Mouse (Mus musculus): ENCODE data around the gene Jazf1.
A peak's percentile ranks its signal among the peaks of the same experiment; 100 is the strongest.

Jazf1 gene

DNA sequence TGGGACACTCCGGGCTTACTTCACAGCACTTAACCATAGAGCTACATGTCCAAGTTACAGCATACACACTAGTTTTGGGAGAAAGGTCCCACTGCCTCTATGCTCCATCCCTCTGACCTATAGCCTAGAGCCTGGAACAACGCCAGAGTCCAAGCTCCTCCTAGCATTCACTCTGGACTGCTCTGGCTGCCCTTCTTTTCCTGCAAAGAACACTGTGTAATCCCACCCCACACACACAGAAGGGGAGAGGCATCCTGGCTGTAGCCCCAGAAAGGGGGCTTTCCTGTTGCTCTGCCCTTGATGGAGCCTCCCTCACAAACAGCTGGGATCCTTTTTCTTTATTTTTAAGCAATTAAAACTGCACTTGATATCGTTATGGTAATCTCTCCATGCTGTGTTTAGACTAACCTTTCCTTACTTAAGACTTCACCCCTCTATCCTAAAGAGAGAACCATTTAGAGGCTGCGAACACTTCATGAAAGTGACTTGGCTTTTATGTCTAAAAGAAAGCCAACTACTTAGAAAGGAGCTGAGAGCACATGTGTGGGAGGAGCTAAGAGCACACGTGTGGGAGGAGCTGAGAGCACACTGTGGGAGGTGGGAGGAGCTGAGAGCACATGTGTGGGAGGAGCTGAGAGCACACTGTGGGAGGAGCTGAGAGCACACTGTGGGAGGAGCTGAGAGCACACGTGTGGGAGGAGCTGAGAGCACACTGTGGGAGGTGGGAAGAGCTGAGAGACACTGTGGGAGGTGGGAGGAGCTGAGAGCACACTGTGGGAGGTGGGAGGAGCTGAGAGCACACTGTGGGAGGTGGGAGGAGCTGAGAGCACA lies 106.6 kb downstream of the Jazf1 start:
- DNase-seq (ENCODE audit: extremely low spot score, low spot score): no peak

DNA sequence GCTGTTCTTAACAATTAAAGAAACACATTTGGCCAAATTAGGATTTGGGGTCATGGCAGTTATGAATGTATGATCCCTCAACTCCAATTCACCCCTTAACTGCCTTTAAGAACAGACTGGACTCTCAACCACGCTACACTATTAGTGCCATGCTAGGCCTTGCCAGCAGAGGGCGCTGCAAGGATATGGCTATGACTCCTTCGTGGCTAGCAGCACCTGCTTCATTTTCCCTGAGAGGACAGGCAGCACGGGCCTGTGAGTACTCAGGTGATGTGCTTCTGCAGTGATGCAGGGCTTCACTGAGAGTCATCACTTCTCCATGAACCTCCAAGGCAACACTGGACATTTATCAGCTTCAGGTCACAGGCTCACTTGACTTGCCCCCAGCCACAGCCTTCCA lies 110.7 kb downstream of the Jazf1 start:
- peak; percentile 81 for DNase-seq (ENCODE audit: extremely low spot score, low spot score)

DNA sequence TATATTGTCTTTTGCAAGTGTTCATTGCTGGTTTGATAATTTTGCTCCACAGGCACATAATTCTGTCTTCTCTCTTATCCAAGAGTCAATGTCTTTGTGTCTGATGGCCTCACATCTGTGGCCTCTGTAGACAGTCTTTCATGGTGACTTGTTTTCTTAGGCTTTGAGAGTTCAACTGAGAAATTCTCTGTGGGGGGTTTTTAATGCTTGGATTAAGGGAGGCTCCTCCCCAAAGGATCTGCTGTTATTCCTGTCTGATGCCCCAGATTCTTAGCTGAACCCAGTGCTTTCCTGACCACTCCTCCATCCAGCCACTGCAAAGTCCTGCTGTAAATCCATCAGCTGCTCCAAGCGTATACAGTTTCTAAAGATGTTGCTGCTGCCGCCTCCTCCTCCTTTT lies 112.3 kb downstream of the Jazf1 start:
- DNase-seq (ENCODE audit: extremely low spot score, low spot score): no peak

- no peak for DNase-seq (ENCODE audit: extremely low spot score, low spot score)
Measured at GRCm38 (mm10) chr6:52955304-52955703, 113.1 kb downstream of the Jazf1 start.

DNA sequence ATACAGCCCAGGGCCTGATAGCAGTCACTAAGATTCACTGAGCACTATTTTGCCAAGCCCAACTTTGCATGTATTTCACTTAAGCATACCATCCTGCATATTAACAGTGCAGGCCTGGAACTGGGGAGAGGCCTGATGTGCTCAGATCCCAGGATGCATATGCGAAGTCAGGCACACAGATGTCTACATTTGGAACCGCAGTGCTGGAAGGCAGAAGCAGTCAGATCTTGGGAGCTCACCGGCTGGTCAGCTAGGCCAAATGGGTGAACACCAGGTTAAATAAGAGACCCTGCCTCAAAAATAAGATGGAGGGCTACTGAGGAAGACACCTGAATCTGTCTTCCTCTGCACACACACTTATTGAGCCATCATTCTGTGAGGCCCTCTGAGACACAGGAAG lies 113.6 kb downstream of the Jazf1 start:
- no peak for DNase-seq (ENCODE audit: extremely low spot score, low spot score)

DNA sequence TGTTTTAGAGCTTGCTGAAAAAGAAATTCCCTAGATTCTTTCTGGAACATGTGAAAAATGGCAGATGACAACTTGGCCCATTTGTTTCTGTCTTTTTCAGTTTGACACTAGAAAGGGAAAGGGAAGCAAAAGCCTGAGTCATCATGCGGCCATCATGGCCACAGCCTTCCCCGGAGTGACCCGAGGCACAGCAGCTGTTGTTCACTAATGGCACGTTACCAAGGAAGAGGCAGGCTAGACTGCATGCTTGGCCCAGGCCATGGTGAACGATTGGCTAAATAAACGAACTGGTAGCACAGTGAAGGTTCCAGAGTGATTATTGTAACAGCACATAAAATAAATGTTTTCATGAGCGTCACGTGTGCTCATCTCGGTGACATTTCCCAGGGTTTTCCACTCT lies 114.0 kb downstream of the Jazf1 start:
- no peak for DNase-seq (ENCODE audit: extremely low spot score, low spot score)

- DNase-seq (ENCODE audit: extremely low spot score, low spot score): no peak
Measured at GRCm38 (mm10) chr6:52952526-52952900, 115.9 kb downstream of the Jazf1 start.

DNA sequence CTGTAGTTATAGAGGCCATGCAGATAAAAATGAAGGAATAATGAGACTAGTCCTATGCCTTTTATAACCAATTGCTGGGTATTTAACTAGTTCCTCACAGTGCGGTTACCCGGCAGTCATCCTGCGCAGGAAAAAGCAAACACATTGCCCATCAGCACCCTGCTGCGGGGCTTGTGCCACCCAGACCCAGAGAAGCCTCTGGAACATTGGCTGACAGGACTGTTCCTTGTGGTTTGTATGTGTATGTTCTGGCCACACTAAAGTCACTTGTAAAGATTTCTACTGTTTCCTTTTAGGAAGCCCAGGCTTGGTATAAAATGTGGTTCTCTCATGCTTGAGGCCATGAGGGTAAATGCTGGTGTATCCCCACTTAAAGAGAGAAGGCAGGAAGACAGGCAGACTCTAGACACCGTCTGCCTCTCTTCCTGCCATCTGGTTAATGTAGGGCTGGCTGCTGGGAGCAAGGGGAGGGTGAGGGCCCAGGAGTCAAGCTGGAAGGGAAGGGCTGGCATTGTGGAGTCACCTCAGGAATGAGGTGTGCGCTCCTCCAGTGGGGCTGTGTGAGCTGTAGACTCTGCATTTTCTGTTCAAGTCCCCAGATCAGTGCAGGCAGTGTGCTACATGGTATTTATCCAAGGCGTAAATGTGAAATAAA lies 116.4 kb downstream of the Jazf1 start:
- DNase-seq (ENCODE audit: extremely low spot score, low spot score): no peak

GRCm38 (mm10) chr6:52950371-52950770 lies 118.1 kb downstream of the Jazf1 start:
- no peak for DNase-seq (ENCODE audit: extremely low spot score, low spot score)

DNA sequence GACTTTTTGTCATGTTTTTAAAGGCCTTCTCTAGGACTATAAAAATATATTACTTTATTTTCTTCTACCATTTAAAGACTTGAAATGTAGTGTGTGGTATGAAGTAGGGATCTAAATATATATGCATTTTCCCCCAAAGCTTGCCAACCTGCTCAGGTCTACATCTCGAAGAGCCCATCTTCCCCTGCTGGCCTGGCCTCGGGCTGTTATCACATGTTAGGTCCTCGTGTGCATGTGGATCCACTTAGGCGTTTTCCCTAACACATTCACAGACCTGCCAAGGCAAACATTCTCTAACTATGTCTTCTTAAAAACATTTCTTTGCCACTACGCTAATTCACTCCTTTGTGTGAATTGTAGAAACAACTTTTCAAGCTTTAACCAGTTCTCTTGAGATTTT lies 125.9 kb downstream of the Jazf1 start:
- DNase-seq (ENCODE audit: extremely low spot score, low spot score): no peak

DNA sequence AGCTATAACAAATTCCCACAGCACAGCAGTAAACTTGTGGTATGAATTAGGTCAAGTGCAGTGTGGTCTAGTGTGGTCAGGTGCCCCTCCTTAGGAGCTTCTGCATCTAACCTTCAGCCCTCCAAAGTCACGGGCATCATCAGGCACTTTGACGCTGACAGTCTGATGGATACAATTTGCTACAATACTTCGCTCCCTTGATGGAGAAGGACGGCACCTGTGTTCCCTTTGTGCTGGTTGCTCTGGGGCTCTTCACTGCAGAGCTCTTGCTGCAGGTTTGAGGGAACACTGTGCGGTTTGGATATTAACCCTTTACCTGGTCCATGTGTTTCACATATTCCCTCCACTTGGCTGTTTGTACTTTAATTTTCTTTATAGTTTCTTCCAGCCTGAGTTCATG lies 126.3 kb downstream of the Jazf1 start:
- no peak for DNase-seq (ENCODE audit: extremely low spot score, low spot score)

DNA sequence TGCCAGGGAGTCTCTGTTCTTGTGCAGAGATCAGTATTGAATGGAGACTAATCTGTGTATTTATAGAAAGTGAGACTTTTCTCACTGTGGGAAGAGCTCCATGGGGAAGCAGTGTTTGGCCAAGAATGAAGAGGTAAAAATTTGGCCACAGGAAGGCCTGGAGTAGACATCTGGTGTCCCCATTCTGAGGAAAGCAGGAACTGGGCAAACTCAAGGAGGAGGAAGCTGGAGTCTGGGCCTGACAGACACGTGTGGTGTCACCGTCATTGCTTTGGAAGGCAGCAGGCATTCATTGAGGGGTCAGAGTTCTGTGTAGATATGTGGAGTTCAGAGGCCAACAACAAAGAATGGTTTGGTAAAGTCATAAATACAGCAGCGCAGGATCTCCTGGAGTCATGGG lies 130.5 kb downstream of the Jazf1 start:
- DNase-seq (ENCODE audit: extremely low spot score, low spot score): no peak

- no peak for DNase-seq (ENCODE audit: extremely low spot score, low spot score)
Measured at GRCm38 (mm10) chr6:52936995-52937394, 131.4 kb downstream of the Jazf1 start.

GRCm38 (mm10) chr6:52934021-52934420 lies 134.4 kb downstream of the Jazf1 start:
- no peak for DNase-seq (ENCODE audit: extremely low spot score, low spot score)

DNA sequence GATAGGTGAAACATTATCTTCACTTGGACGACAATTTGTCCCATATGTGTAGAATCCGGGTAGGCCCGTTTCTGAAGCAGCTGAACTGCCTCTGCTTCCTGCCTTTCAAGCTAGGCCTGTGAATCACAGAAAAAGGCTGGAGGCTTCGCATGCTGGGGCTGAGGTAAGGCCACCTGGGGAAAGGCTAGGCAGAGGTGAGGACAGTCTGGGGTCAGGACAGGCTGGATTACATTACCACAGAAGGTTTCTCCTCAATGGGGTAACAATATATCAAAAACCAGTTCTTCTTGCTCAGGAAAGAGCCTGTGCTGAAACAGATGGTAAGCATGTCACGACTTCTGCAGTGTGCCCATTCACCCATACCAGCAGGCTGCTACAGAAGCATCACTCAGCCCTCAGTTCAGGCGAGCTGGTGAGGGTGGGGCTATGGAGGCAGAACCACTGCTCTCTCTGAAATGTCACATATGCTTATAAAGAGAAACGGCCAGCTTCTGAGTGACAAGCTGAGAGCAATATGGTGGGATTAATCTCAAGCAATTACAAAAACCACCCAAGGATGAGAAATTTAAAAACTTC lies 135.7 kb downstream of the Jazf1 start:
- DNase-seq (ENCODE audit: extremely low spot score, low spot score): no peak

DNA sequence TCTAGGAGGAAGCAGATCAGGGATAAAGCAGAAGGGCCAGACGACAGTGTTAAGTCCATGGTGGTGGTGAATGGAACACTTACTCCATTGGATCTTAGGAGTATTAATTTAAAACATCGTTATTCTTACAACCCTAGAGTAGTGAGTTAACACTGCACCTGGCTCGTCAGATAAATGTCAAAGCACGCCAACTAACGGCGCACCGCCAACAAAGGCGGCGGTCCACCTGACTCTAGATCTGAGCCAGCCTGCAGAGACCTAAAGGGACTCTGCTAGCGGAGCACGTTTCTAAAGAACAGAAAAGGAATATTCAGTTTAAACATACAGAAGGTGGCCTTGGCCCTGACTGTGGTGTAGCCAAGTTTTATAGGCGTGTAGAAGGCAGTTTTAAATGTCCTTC lies 139.1 kb downstream of the Jazf1 start:
- no peak for DNase-seq (ENCODE audit: extremely low spot score, low spot score)

GRCm38 (mm10) chr6:52926947-52927346 lies 141.5 kb downstream of the Jazf1 start:
- no peak for DNase-seq (ENCODE audit: extremely low spot score, low spot score)

DNA sequence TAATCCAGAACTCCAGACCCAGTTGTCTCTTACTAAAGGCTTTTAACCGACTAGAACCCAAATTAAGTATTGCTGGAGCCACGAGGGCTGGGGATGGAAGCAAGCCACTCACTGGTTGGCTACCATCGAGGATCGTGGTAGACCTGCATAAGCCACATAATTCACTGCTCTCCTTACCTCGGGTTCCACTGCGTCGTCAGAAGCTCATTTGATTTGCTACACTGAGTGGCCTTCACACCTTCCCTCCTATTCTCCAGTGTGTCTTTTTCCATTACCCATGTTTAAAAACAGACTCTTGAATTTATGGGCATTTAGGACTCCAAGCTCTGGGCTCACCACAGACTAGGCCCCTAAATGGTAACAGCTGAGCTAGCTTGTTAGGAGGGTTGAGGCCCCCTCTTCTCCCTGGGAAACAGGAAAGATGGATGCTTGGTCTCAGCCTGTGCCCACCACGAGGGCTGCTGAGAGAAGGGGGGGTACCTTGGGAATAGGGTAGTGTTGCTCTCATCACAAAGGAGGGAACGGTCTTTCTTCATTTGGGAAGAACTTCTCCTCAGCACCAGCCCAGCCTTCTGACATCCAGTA lies 142.9 kb downstream of the Jazf1 start:
- DNase-seq (ENCODE audit: extremely low spot score, low spot score): no peak

GRCm38 (mm10) chr6:52921248-52921647 lies 147.2 kb downstream of the Jazf1 start:
- no peak for DNase-seq (ENCODE audit: extremely low spot score, low spot score)

GRCm38 (mm10) chr6:52920719-52921118 lies 147.7 kb downstream of the Jazf1 start:
- no peak for DNase-seq (ENCODE audit: extremely low spot score, low spot score)

DNA sequence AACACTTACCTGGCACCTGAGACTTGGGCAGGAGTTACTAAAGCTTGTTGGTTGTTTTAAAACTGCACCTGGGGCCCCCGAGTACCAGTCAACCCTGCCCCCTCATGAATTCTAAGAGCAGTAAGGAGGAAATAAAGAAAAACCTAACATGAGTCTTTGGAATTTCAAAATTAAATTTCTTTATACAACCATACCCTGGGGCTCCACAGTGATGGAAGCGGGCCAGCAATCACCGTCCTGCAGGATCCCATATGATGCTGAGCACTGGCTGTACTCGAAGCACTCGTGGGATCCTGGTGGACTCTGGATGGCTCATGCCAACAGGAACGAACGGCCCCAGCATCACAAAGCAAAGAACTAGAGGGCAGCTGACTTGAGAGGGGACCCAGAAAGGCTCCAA lies 149.0 kb downstream of the Jazf1 start:
- DNase-seq (ENCODE audit: extremely low spot score, low spot score): no peak

GRCm38 (mm10) chr6:52918980-52919379 lies 149.5 kb downstream of the Jazf1 start:
- DNase-seq (ENCODE audit: extremely low spot score, low spot score): peak; percentile 75

Data from neural tube, embryonic 10.5 days (tissue).